Mouse (Mus musculus) bone marrow, adult 2 months (tissue): ENCODE results near the gene AL732309.1.

Experiments used
- CTCF ChIP-seq: fragments of 200-500 bp; IDR thresholded peaks from 2 replicates; pipeline ENCODE4 v1.5.1; 2011; ENCODE audit warnings: low read length, control low read depth; ENCODE audit not compliant: control insufficient read depth, insufficient read depth
- POLR2A ChIP-seq: fragments of 200-500 bp; IDR thresholded peaks from 2 replicates; pipeline ENCODE4 v1.6.1; 2011; ENCODE audit warnings: low read depth, mild to moderate bottlenecking, control low read depth, low read length, borderline replicate concordance; ENCODE audit not compliant: control insufficient read depth

- TF ChIP-seq CTCF (no peak), POLR2A (no peak)
Observed at GRCm38 (mm10) chr2:25266720-25267119, 20.1 kb upstream of the AL732309.1 start.
